Mouse (Mus musculus) MEL (cell line): Measurements from ENCODE around the gene Tex44. TPM values are rescaled to one million over a fixed set of nuclear protein-coding genes. Genes with fewer than 3 reads are reported as not detected.

ENCODE experiments used
- DNase-seq: peaks from one replicate; pipeline ENCODE4 v3.0.0; 2011; ENCODE audit warnings: low read depth, low spot score
- H3K27ac ChIP-seq: 2 replicates; pipeline ENCODE4 v1.5.1; 2012; ENCODE audit warnings: low read depth, mild to moderate bottlenecking, control low read depth, low read length, moderate library complexity; ENCODE audit not compliant: control insufficient read depth
- H3K27me3 ChIP-seq, 2 experiments: fragments of 150-350 bp in 1 of 2; sonication (generic) in 1 of 2; 2 replicates each; pipeline ENCODE4 v1.6.1; 2012; ENCODE audit warnings: low read length in 2 of 2, mild to moderate bottlenecking in 2 of 2, improper control_type of control experiment in 1 of 2, moderate library complexity in 1 of 2; ENCODE audit not compliant: insufficient read depth in 2 of 2, control insufficient read depth in 1 of 2
- H3K36me3 ChIP-seq, 2 experiments: 2 replicates each; pipeline ENCODE4 v1.6.1; 2012 to 2014; ENCODE audit warnings: low read length in 2 of 2, improper control_type of control experiment in 1 of 2, inconsistent platforms in 1 of 2, mild to moderate bottlenecking in 1 of 2; ENCODE audit not compliant: insufficient read depth in 2 of 2, control insufficient read depth in 1 of 2
- H3K4me1 ChIP-seq, 2 experiments: fragments of 150-350 bp in 1 of 2; sonication (generic) in 1 of 2; 2 replicates each; pipeline ENCODE4 v1.6.1; 2012; ENCODE audit warnings: low read length in 2 of 2, improper control_type of control experiment in 1 of 2, mild to moderate bottlenecking in 1 of 2; ENCODE audit not compliant: insufficient read depth in 2 of 2, control insufficient read depth in 1 of 2
- H3K4me3 ChIP-seq, 2 experiments: fragments of 150-350 bp in 1 of 2; sonication (generic) in 1 of 2; 2 replicates each; pipeline ENCODE4 v1.5.1; 2012; ENCODE audit warnings: low read depth in 2 of 2, low read length in 2 of 2, mild to moderate bottlenecking in 2 of 2, moderate library complexity in 2 of 2, control low read depth in 1 of 2, improper control_type of control experiment in 1 of 2; ENCODE audit not compliant: control insufficient read depth in 1 of 2, insufficient read depth in 1 of 2
- H3K79me2 ChIP-seq: 2 replicates; pipeline ENCODE4 v1.6.1; 2012; ENCODE audit warnings: mild to moderate bottlenecking, low read length, moderate library complexity; ENCODE audit not compliant: control insufficient read depth, poor library complexity, insufficient read depth
- H3K9ac ChIP-seq: 2 replicates; pipeline ENCODE4 v1.6.1; 2012; ENCODE audit warnings: low read depth, mild to moderate bottlenecking, control low read depth, low read length, moderate library complexity; ENCODE audit not compliant: control insufficient read depth, poor library complexity, severe bottlenecking
- H3K9me3 ChIP-seq: fragments of 150-350 bp; sonication (generic); replicated peaks from 2 replicates; pipeline ENCODE4 v1.6.1; 2012; ENCODE audit warnings: mild to moderate bottlenecking, low read length, improper control_type of control experiment, moderate library complexity; ENCODE audit not compliant: insufficient read depth
- BHLHE40 ChIP-seq: IDR thresholded peaks from 2 replicates; pipeline ENCODE4 v1.6.1; 2012; ENCODE audit warnings: low read depth, mild to moderate bottlenecking, inconsistent platforms, low read length, improper control_type of control experiment, borderline replicate concordance
- CTCF ChIP-seq, 3 experiments: IDR thresholded peaks in 2 of 3; conservative IDR thresholded peaks in 1 of 3; 2 replicates each; pipeline ENCODE4 v1.5.1; 2011 to 2012; ENCODE audit warnings: low read length in 3 of 3, low read depth in 2 of 3, mild to moderate bottlenecking in 2 of 3, improper control_type of control experiment in 1 of 3, inconsistent platforms in 1 of 3, mixed read lengths in 1 of 3, moderate library complexity in 1 of 3; ENCODE audit not compliant: control insufficient read depth in 1 of 3, insufficient read depth in 1 of 3, poor library complexity in 1 of 3, severe bottlenecking in 1 of 3
- E2F4 ChIP-seq: IDR thresholded peaks from 2 replicates; pipeline ENCODE4 v1.6.1; 2011; ENCODE audit warnings: low read depth, low read length, improper control_type of control experiment, borderline replicate concordance
- GABPA ChIP-seq: IDR thresholded peaks from 2 replicates; pipeline ENCODE4 v1.6.1; 2012; ENCODE audit warnings: low read depth, mild to moderate bottlenecking, inconsistent platforms, low read length, improper control_type of control experiment, moderate library complexity
- GATA1 ChIP-seq: IDR thresholded peaks from 2 replicates; pipeline ENCODE4 v1.6.1; 2011; ENCODE audit warnings: low read depth, low read length, improper control_type of control experiment
- HCFC1 ChIP-seq: IDR thresholded peaks from 2 replicates; pipeline ENCODE4 v1.6.1; 2012; ENCODE audit warnings: low read depth, mild to moderate bottlenecking, inconsistent platforms, low read length, improper control_type of control experiment, moderate library complexity
- JUND ChIP-seq: IDR thresholded peaks from 2 replicates; pipeline ENCODE4 v1.6.1; 2011; ENCODE audit warnings: low read depth, mild to moderate bottlenecking, improper control_type of control experiment, low read length
- KAT2A ChIP-seq: conservative IDR thresholded peaks from 2 replicates; pipeline ENCODE4 v1.6.1; 2012; ENCODE audit warnings: low read depth, low read length, improper control_type of control experiment, inconsistent platforms
- MEF2A ChIP-seq: IDR thresholded peaks from 2 replicates; pipeline ENCODE4 v1.6.1; 2014; ENCODE audit warnings: low read depth, mild to moderate bottlenecking, inconsistent platforms, low read length, improper control_type of control experiment; ENCODE audit not compliant: poor library complexity, insufficient replicate concordance, severe bottlenecking; ENCODE audit errors: extremely low read depth
- MXI1 ChIP-seq: IDR thresholded peaks from 2 replicates; pipeline ENCODE4 v1.6.1; 2011; ENCODE audit warnings: mild to moderate bottlenecking, low read depth, low read length, improper control_type of control experiment
- MYC ChIP-seq: IDR thresholded peaks from 2 replicates; pipeline ENCODE4 v1.6.1; 2011; ENCODE audit warnings: low read depth, mild to moderate bottlenecking, low read length, improper control_type of control experiment, moderate library complexity
- NELFE ChIP-seq: IDR thresholded peaks from 2 replicates; pipeline ENCODE4 v1.6.1; 2011; ENCODE audit warnings: low read depth, low read length, improper control_type of control experiment
- POLR2A ChIP-seq, 2 experiments: IDR thresholded peaks; 2 replicates each; pipeline ENCODE4 v1.6.1; 2011 to 2012; ENCODE audit warnings: low read length in 2 of 2, mild to moderate bottlenecking in 2 of 2, control low read depth in 1 of 2, improper control_type of control experiment in 1 of 2, low read depth in 1 of 2, moderate library complexity in 1 of 2; ENCODE audit not compliant: control insufficient read depth in 1 of 2, insufficient read depth in 1 of 2, poor library complexity in 1 of 2
- POLR2AphosphoS5 ChIP-seq: IDR thresholded peaks from 2 replicates; pipeline ENCODE4 v1.6.1; 2012; ENCODE audit warnings: low read depth, borderline replicate concordance, mild to moderate bottlenecking, inconsistent platforms, low read length, moderate library complexity, mixed read lengths
- SIN3A ChIP-seq: IDR thresholded peaks from 2 replicates; pipeline ENCODE4 v1.6.1; 2012; ENCODE audit warnings: low read length, improper control_type of control experiment, inconsistent platforms
- TCF12 ChIP-seq: IDR thresholded peaks from 2 replicates; pipeline ENCODE4 v1.6.1; 2014; ENCODE audit warnings: low read depth, mild to moderate bottlenecking, inconsistent platforms, low read length, improper control_type of control experiment, moderate library complexity
- USF1 ChIP-seq: IDR thresholded peaks from 2 replicates; pipeline ENCODE4 v1.6.1; 2014; ENCODE audit warnings: low read depth, mild to moderate bottlenecking, inconsistent platforms, low read length, improper control_type of control experiment, moderate library complexity
- ZC3H11A ChIP-seq: IDR thresholded peaks from 2 replicates; pipeline ENCODE4 v1.6.1; 2012; ENCODE audit warnings: low read depth, mild to moderate bottlenecking, inconsistent platforms, low read length, improper control_type of control experiment
- ZKSCAN1 ChIP-seq: IDR thresholded peaks from 2 replicates; pipeline ENCODE4 v1.6.1; 2012; ENCODE audit warnings: low read depth, mild to moderate bottlenecking, inconsistent platforms, low read length, improper control_type of control experiment, moderate library complexity
- polyA plus RNA-seq, 2 experiments: library from polyadenylated mRNA; stranded (reverse) in 1 of 2; unstranded in 1 of 2; fragments of >175 nt in 1 of 2; fragments of >200 nt in 1 of 2; gene quantifications; 2 replicates each; pipeline versions ENCODE4 v1.2.1 to v1.2.4; 2012; ENCODE audit warnings: low replicate concordance in 2 of 2, low read depth in 1 of 2; ENCODE audit not compliant: insufficient read length in 2 of 2, insufficient read depth in 1 of 2, missing spikeins in 1 of 2
- total RNA-seq: library from RNA; depleted of rRNA; stranded (reverse); fragments of 300-350 nt; gene quantifications from 2 replicates; pipeline ENCODE4 v1.2.3, GENCODE M21; 2012

Gene Tex44
- total and polyA plus RNA-seq, 3 experiments = not detected

- TF ChIP-seq ZC3H11A (peak; percentile 42; the same call in 1 of the 2 replicates), E2F4 (no peak), MXI1 (no peak), CTCF (IDR thresholded peaks at IDR 0.05 in 2 of 3, conservative IDR thresholded peaks at IDR 0.05 in 1 of 3; ENCODE audit: control insufficient read depth in 1 of 3, insufficient read depth in 1 of 3, low read depth in 2 of 3, low read length in 3 of 3, poor library complexity in 1 of 3, severe bottlenecking in 1 of 3) (peak; percentile 41 to 77 (median 76)), GATA1 (no peak), HCFC1 (no peak), NELFE (no peak), POLR2AphosphoS5 (no peak), TCF12 (no peak), GABPA (no peak), KAT2A (no peak), MYC (no peak)
- TF ChIP-seq, all 39 proteins: peak for 8
These were observed 9.8 kb upstream of the Tex44 start (continued) for GRCm38 (mm10) chr1:86416321-86416720.

- H3K9me3 ChIP-seq = no peaks in the 10 kb centered on the region
- no peaks in the 10 kb centered on the region for H3K27me3 ChIP-seq
- H3K27ac ChIP-seq = no peak overlapping the region
- no peaks in the 10 kb centered on the region for H3K79me2 ChIP-seq
- H3K9ac ChIP-seq = no peak overlapping the region
- no peak for TF ChIP-seq CTCF (IDR thresholded peaks at IDR 0.05 in 2 of 3, conservative IDR thresholded peaks at IDR 0.05 in 1 of 3; ENCODE audit: control insufficient read depth in 1 of 3, insufficient read depth in 1 of 3, low read depth in 2 of 3, low read length in 3 of 3, poor library complexity in 1 of 3, severe bottlenecking in 1 of 3)
- no peak for TF ChIP-seq TCF12
- TF ChIP-seq ZKSCAN1 = no peak
- no peak for TF ChIP-seq POLR2A (IDR thresholded peaks at IDR 0.05; ENCODE audit: control insufficient read depth in 1 of 2, insufficient read depth in 1 of 2, low read depth in 1 of 2, low read length in 2 of 2, poor library complexity in 1 of 2)
- no peak for TF ChIP-seq NELFE
- no peak for TF ChIP-seq SIN3A
- TF ChIP-seq BHLHE40 = no peak
- TF ChIP-seq GABPA = no peak
- TF ChIP-seq USF1 = no peak
- TF ChIP-seq JUND = no peak
- TF ChIP-seq MEF2A = no peak
- TF ChIP-seq MYC = no peak
- TF ChIP-seq, all 39 proteins: peak for 0
- Histone ChIP-seq H3K4me1 (peaks cover 0 to 7% of the 10 kb centered on the region in 2 experiments; a peak in 2 of 4 replicates), H3K36me3 (peaks cover 0 to 3% of the 10 kb centered on the region in 2 experiments; a peak in 2 of 4 replicates), H3K4me3 (no peak overlapping the region)
- no peak for DNase-seq
These were observed 5.1 kb upstream of the Tex44 start for GRCm38 (mm10) chr1:86421007-86421406.
